Mouse (Mus musculus): ENCODE data around the gene Trappc1. TPM values are rescaled to one million over a fixed set of nuclear protein-coding genes. Genes with fewer than 3 reads are reported as not detected.

Gene Trappc1
- polyA plus RNA-seq, 1 experiment, result 28.6 TPM

GRCm38 (mm10) chr11:69334796-69335195 is 11.0 kb downstream of the Trappc1 start:
- no peak overlapping the region for H3K4me3 ChIP-seq (ENCODE audit: extremely low read depth, insufficient read depth, insufficient read length)
- no peaks in the 10 kb centered on the region for H3K27me3 ChIP-seq (ENCODE audit: control insufficient read depth, insufficient read depth, low read length)
- peaks cover 2% of the 10 kb centered on the region; the same call in 1 of the 2 replicates for H3K4me1 ChIP-seq (ENCODE audit: control insufficient read depth, insufficient read depth, insufficient read length)
- TF ChIP-seq CTCF (IDR thresholded peaks at IDR 0.05; ENCODE audit: extremely low read depth, insufficient read depth, insufficient read length, insufficient replicate concordance) (no peak), POLR2A (IDR thresholded peaks at IDR 0.05; ENCODE audit: low read depth, low read length) (no peak)
- H3K27ac ChIP-seq (ENCODE audit: insufficient read depth, low read length), result no peak overlapping the region
- no peaks in the 10 kb centered on the region for H3K36me3 ChIP-seq (ENCODE audit: control insufficient read depth, insufficient read depth, low read length)
- DNase-seq (ENCODE audit: low read depth in 1 of 2, low spot score in 2 of 2), result no peak
- WGBS, result 92% methylated on average over 4 of the region's 4 CpGs

GRCm38 (mm10) chr11:69340161-69341131 is 16.7 kb downstream of the Trappc1 start, which contains the start of gene Rnf227:
TSS of gene Rnf227 (plus strand) at chr11:69340461.
- Histone ChIP-seq H3K36me3 (ENCODE audit: control insufficient read depth, insufficient read depth, low read length) (peaks cover 8% of the 10 kb centered on the region), H3K27me3 (ENCODE audit: control insufficient read depth, insufficient read depth, low read length) (no peaks in the 10 kb centered on the region), H3K4me1 (ENCODE audit: control insufficient read depth, insufficient read depth, insufficient read length) (peaks cover 11% of the 10 kb centered on the region), H3K27ac (ENCODE audit: insufficient read depth, low read length) (no peak within 1 kb of the TSS), H3K4me3 (ENCODE audit: extremely low read depth, insufficient read depth, insufficient read length) (peak within 1 kb of the TSS; percentile 75)
- TF ChIP-seq POLR2A (IDR thresholded peaks at IDR 0.05; ENCODE audit: low read depth, low read length) (no peak), CTCF (IDR thresholded peaks at IDR 0.05; ENCODE audit: extremely low read depth, insufficient read depth, insufficient read length, insufficient replicate concordance) (no peak)
- WGBS, result 4% methylated on average over 99 of the region's 99 CpGs
- peak; percentile 41 to 62 for DNase-seq (ENCODE audit: low read depth in 1 of 2, low spot score in 2 of 2)

- H3K36me3 ChIP-seq (ENCODE audit: control insufficient read depth, insufficient read depth, low read length), result peaks cover 46% of the 10 kb centered on the region
- no peaks in the 10 kb centered on the region for H3K27me3 ChIP-seq (ENCODE audit: control insufficient read depth, insufficient read depth, low read length)
- no peak overlapping the region for H3K4me3 ChIP-seq (ENCODE audit: extremely low read depth, insufficient read depth, insufficient read length)
- H3K27ac ChIP-seq (ENCODE audit: insufficient read depth, low read length), result no peak overlapping the region
- TF ChIP-seq POLR2A (IDR thresholded peaks at IDR 0.05; ENCODE audit: low read depth, low read length) (no peak), CTCF (IDR thresholded peaks at IDR 0.05; ENCODE audit: extremely low read depth, insufficient read depth, insufficient read length, insufficient replicate concordance) (no peak)
- H3K4me1 ChIP-seq (ENCODE audit: control insufficient read depth, insufficient read depth, insufficient read length), result peaks cover 5% of the 10 kb centered on the region
- 92% methylated on average over 23 of the region's 26 CpGs for WGBS
- DNase-seq (ENCODE audit: low read depth in 1 of 2, low spot score in 2 of 2), result no peak
Observed at GRCm38 (mm10) chr11:69346441-69346840, 22.7 kb downstream of the Trappc1 start.

- Histone ChIP-seq H3K4me3 (ENCODE audit: extremely low read depth, insufficient read depth, insufficient read length) (no peak overlapping the region), H3K27me3 (ENCODE audit: control insufficient read depth, insufficient read depth, low read length) (no peaks in the 10 kb centered on the region), H3K4me1 (ENCODE audit: control insufficient read depth, insufficient read depth, insufficient read length) (no peaks in the 10 kb centered on the region), H3K36me3 (ENCODE audit: control insufficient read depth, insufficient read depth, low read length) (peaks cover 75% of the 10 kb centered on the region), H3K27ac (ENCODE audit: insufficient read depth, low read length) (no peak overlapping the region)
- no peak for DNase-seq (ENCODE audit: low read depth in 1 of 2, low spot score in 2 of 2)
- no peak for TF ChIP-seq CTCF (IDR thresholded peaks at IDR 0.05; ENCODE audit: extremely low read depth, insufficient read depth, insufficient read length, insufficient replicate concordance)
- TF ChIP-seq POLR2A (IDR thresholded peaks at IDR 0.05; ENCODE audit: low read depth, low read length), result no peak
- WGBS, result 93% methylated on average over 5 of the region's 5 CpGs
Observed at GRCm38 (mm10) chr11:69356544-69356943, 32.8 kb downstream of the Trappc1 start.

GRCm38 (mm10) chr11:69357690-69358089 is 33.9 kb downstream of the Trappc1 start:
- WGBS, result 96% methylated on average over 12 of the region's 12 CpGs
- Histone ChIP-seq H3K4me1 (ENCODE audit: control insufficient read depth, insufficient read depth, insufficient read length) (no peaks in the 10 kb centered on the region), H3K4me3 (ENCODE audit: extremely low read depth, insufficient read depth, insufficient read length) (no peak overlapping the region), H3K27ac (ENCODE audit: insufficient read depth, low read length) (no peak overlapping the region), H3K27me3 (ENCODE audit: control insufficient read depth, insufficient read depth, low read length) (no peaks in the 10 kb centered on the region), H3K36me3 (ENCODE audit: control insufficient read depth, insufficient read depth, low read length) (peaks cover 71% of the 10 kb centered on the region)
- no peak for DNase-seq (ENCODE audit: low read depth in 1 of 2, low spot score in 2 of 2)
- no peak for TF ChIP-seq POLR2A (IDR thresholded peaks at IDR 0.05; ENCODE audit: low read depth, low read length)
- TF ChIP-seq CTCF (IDR thresholded peaks at IDR 0.05; ENCODE audit: extremely low read depth, insufficient read depth, insufficient read length, insufficient replicate concordance), result no peak

GRCm38 (mm10) chr11:69362021-69362420 is 38.2 kb downstream of the Trappc1 start:
- WGBS, result 76% methylated on average over 7 of the region's 7 CpGs
- H3K27ac ChIP-seq (ENCODE audit: insufficient read depth, low read length), result no peak overlapping the region
- H3K4me1 ChIP-seq (ENCODE audit: control insufficient read depth, insufficient read depth, insufficient read length), result peaks cover 8% of the 10 kb centered on the region; the same call in 1 of the 2 replicates
- no peak overlapping the region for H3K4me3 ChIP-seq (ENCODE audit: extremely low read depth, insufficient read depth, insufficient read length)
- no peaks in the 10 kb centered on the region for H3K27me3 ChIP-seq (ENCODE audit: control insufficient read depth, insufficient read depth, low read length)
- DNase-seq (ENCODE audit: low read depth in 1 of 2, low spot score in 2 of 2), result no peak
- no peak for TF ChIP-seq CTCF (IDR thresholded peaks at IDR 0.05; ENCODE audit: extremely low read depth, insufficient read depth, insufficient read length, insufficient replicate concordance)
- no peak for TF ChIP-seq POLR2A (IDR thresholded peaks at IDR 0.05; ENCODE audit: low read depth, low read length)
- H3K36me3 ChIP-seq (ENCODE audit: control insufficient read depth, insufficient read depth, low read length), result peaks cover 46% of the 10 kb centered on the region
